Comparison of ENCODE assay signal across 8 mouse cellular contexts in the genomic region with DNA sequence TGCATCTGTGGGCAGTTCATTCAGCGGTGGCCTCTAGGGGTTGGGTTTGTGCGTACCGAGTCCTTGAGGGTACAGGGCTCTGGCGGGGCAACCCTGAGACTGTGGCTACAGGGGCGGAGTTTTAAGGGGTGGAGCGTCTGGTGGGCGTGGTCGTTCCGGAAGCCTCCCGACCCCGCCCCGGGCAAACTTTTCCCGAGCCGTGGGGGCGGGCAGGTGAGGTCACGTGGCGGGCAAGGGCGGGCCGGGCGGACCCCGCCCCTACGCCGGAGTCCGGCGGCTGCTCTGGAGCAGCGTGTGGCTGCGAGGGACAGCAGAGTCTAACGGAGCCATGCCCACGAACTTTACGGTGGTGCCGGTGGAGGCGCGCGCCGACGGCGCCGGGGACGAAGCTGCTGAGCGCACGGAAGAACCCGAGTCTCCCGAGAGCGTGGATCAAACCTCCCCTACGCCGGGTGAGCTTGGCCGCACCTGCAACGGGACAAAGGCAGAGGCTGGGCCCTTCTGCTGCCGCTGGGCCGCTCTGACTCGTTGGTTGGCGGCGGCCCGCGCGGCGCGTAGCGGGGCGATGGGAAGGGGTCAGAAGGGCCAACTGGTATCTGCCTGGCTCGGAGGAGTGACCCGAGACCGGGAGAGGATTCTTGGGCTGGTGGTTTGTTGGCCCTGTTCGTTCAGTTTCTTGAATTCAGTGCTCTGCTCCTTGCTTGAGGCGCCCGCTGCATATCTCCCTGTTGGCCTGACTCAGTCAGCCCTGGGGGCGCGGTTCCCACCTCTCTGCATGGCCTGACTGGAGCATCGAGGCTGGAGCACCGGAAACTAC. TPM values are rescaled to one million over a fixed set of nuclear protein-coding genes. Genes with fewer than 3 reads are reported as not detected.
DNase-seq lines count a peak whose midpoint lies in the region; ATAC-seq and TF ChIP-seq lines count a peak whose summit lies in the region.

No protein-coding gene starts in this region.

- TF ChIP-seq POLR2A in bone marrow macrophage, adult 2 months (IDR thresholded peaks at IDR 0.05; ENCODE audit: borderline replicate concordance, low read depth, low read length), result 0 out of 2 replicates have a peak, but pooled peaks have one; percentile 23

- peak overlapping the region; percentile 76 for H3K27ac ChIP-seq in ES-E14 (ENCODE audit: insufficient read depth, low read depth, low read length, poor library complexity, severe bottlenecking)
- peak overlapping the region; percentile 70 for H3K27ac ChIP-seq in bone marrow macrophage, adult 2 months (ENCODE audit: insufficient read depth, low read depth, low read length)
- no peak overlapping the region for H3K27ac ChIP-seq in forebrain, postnatal 0 days (ENCODE audit: low read depth, low read length)

- no peak for TF ChIP-seq CTCF in bone marrow macrophage, adult 2 months (IDR thresholded peaks at IDR 0.05; ENCODE audit: low read depth, low read length)
- TF ChIP-seq CTCF in forebrain, postnatal 0 days (IDR thresholded peaks at IDR 0.05; ENCODE audit: low read depth), result no peak

- peak; percentile 75 for ATAC-seq in forebrain, postnatal 0 days
- ATAC-seq in hematopoietic stem cell, adult 5-6 weeks (replicated peaks in 1 of 2; ENCODE audit: insufficient read depth in 1 of 2, low FRiP score in 2 of 2, low TSS enrichment in 1 of 2, low read depth in 1 of 2, poor library complexity in 2 of 2, severe bottlenecking in 2 of 2), result peak; percentile 91 to 93

- no peaks in the 10 kb centered on the region; the same call in 1 of the 2 replicates for H3K27me3 ChIP-seq in forebrain, postnatal 0 days (ENCODE audit: insufficient read depth, low read length)

- H3K4me2 ChIP-seq in forebrain, postnatal 0 days (ENCODE audit: low read depth), result peak overlapping the region; percentile 90

- 1% methylated on average over 62 of the region's 70 CpGs for WGBS in forebrain, postnatal 0 days

- peaks cover 6% of the 10 kb centered on the region; the same call in 1 of the 2 replicates for H3K36me3 ChIP-seq in ES-E14 (ENCODE audit: control insufficient read depth, insufficient read depth, low read length, poor library complexity, severe bottlenecking)
- H3K36me3 ChIP-seq in forebrain, postnatal 0 days (ENCODE audit: insufficient read depth), result no peaks in the 10 kb centered on the region

- peak overlapping the region; percentile 91 for H3K9ac ChIP-seq in ES-E14 (ENCODE audit: insufficient read depth, low read depth, low read length, poor library complexity, severe bottlenecking)
- peak overlapping the region; percentile 56 for H3K9ac ChIP-seq in forebrain, postnatal 0 days

- H3K4me1 ChIP-seq in ES-E14 (ENCODE audit: control insufficient read depth in 2 of 2, insufficient read depth in 2 of 2, low read length in 2 of 2, poor library complexity in 1 of 2), result peaks cover 14 to 41% of the 10 kb centered on the region in 2 experiments
- H3K4me1 ChIP-seq in bone marrow macrophage, adult 2 months (ENCODE audit: control insufficient read depth, insufficient read depth, low read length), result peaks cover 31% of the 10 kb centered on the region
- H3K4me1 ChIP-seq in forebrain, postnatal 0 days (ENCODE audit: insufficient read depth), result peaks cover 14% of the 10 kb centered on the region; the same call in 1 of the 2 replicates

- no peaks in the 10 kb centered on the region for H3K9me3 ChIP-seq in ES-E14 (ENCODE audit: control insufficient read depth, insufficient read depth, low read depth, low read length)
- H3K9me3 ChIP-seq in forebrain, postnatal 0 days (ENCODE audit: low read length), result no peaks in the 10 kb centered on the region

- in situ Hi-C loops in ES-E14 (cut with MboI; ENCODE audit: low sequenced_read_pairs in 2 of 2, unreplicated experiment in 2 of 2), result no loop called here

- DNase-seq in ES-E14 (ENCODE audit: low read depth, low spot score), result peak; percentile 95
- DNase-seq in forebrain, postnatal 0 days, result peak; percentile 56
- peak; percentile 43 to 64 for DNase-seq in layer of hippocampus, postnatal 10 days (ENCODE audit: low spot score in 2 of 2)
- peak; percentile 96 for DNase-seq in lung, postnatal 36 days
- peak; percentile 92 for DNase-seq in retina, embryonic 14.5 days (ENCODE audit: low spot score)
- DNase-seq in urinary bladder, adult 18-20 months (ENCODE audit: low spot score in 2 of 2), result peak; percentile 91 to 95

- H3K4me3 ChIP-seq in ES-E14 (ENCODE audit: insufficient read depth in 1 of 2, low read depth in 1 of 2, low read length in 2 of 2, poor library complexity in 1 of 2, severe bottlenecking in 1 of 2), result peak overlapping the region; percentile 90 to 91
- H3K4me3 ChIP-seq in bone marrow macrophage, adult 2 months (ENCODE audit: insufficient read depth, low read length), result peak overlapping the region; percentile 72
- H3K4me3 ChIP-seq in forebrain, postnatal 0 days (ENCODE audit: low read depth, low read length), result peak overlapping the region; percentile 50

TF ChIP-seq in ES-E14, 5 proteins besides CTCF, POLR2A, EP300 and RAD21:
- no peak for TF ChIP-seq ZC3H11A (IDR thresholded peaks at IDR 0.05; ENCODE audit: borderline replicate concordance, low read depth, low read length)
- 0 out of 2 replicates have a peak, but pooled peaks have one; percentile 26 for TF ChIP-seq HCFC1 (IDR thresholded peaks at IDR 0.05; ENCODE audit: borderline replicate concordance, insufficient read depth, low read length)

RNA-seq across cellular contexts. Expression of a gene that starts 30.8 kb away (rescaled TPM):
- total RNA-seq in ES-E14 (2012; rRNA removed), result 87.1 and 126 TPM in 2 replicates
- polyA plus RNA-seq in bone marrow macrophage, adult 2 months (2012; ENCODE audit: insufficient read depth, insufficient read length, missing spikeins), result 50.6 and 53.9 TPM in 2 replicates
- total RNA-seq in forebrain, postnatal 0 days (2014; rRNA removed), result 4.5 and 14.8 TPM in 2 replicates
- polyA plus RNA-seq in forebrain, postnatal 0 days (2015; fragmentation: Nextera tagmentation; extraction: Ambion mirVana), result 3.7 and 4.9 TPM in 2 replicates
- total RNA-seq in hematopoietic stem cell, adult 5-6 weeks (2017), result 11.8 and 19.2 TPM in 2 replicates
- total RNA-seq in layer of hippocampus, postnatal 10 days (2021), result 10 to 100 TPM in 1 of 2 experiments, 1 to 10 TPM in 1; 9.0 to 10.4 TPM

RNA-seq across cellular contexts. Expression of a gene that starts 59.0 kb away (rescaled TPM):
- total RNA-seq in ES-E14 (2012; rRNA removed), result 0.09 and 0.16 TPM in 2 replicates
- polyA plus RNA-seq in bone marrow macrophage, adult 2 months (2012; ENCODE audit: insufficient read depth, insufficient read length, missing spikeins), result not detected in 2 replicates
- 0.15 and 0.43 TPM in 2 replicates for total RNA-seq in forebrain, postnatal 0 days (2014; rRNA removed)
- 0.13 and 0.22 TPM in 2 replicates for polyA plus RNA-seq in forebrain, postnatal 0 days (2015; fragmentation: Nextera tagmentation; extraction: Ambion mirVana)
- total RNA-seq in hematopoietic stem cell, adult 5-6 weeks (2017), result 0.06 TPM in 1 of 2 replicates, not detected in the other
- total RNA-seq in layer of hippocampus, postnatal 10 days (2021), result under 1 TPM; 0.14 to 0.16 TPM
